Mouse (Mus musculus) forebrain, embryonic 10.5 days (tissue): ENCODE data around the gene Tspan31. TPM values are rescaled to one million over a fixed set of nuclear protein-coding genes. Genes with fewer than 3 reads are reported as not detected.

ENCODE experiments used
- DNase-seq: peaks from one replicate; pipeline ENCODE4 v3.0.0-alpha.2; 2017; ENCODE audit warnings: low spot score; ENCODE audit errors: extremely low spot score
- H3K27ac ChIP-seq: fragments of 300-500 bp; sonication (generic); 2 replicates; pipeline ENCODE4 v1.5.1; 2016; ENCODE audit warnings: mild to moderate bottlenecking
- H3K27me3 ChIP-seq: fragments of 300-500 bp; sonication (generic); 2 replicates; pipeline ENCODE4 v1.6.1; 2016; ENCODE audit warnings: mild to moderate bottlenecking; ENCODE audit not compliant: poor library complexity, severe bottlenecking
- H3K36me3 ChIP-seq: fragments of 300-500 bp; sonication (generic); replicated peaks from 2 replicates; pipeline ENCODE4 v1.6.1; 2016; ENCODE audit warnings: mild to moderate bottlenecking, moderate library complexity
- H3K4me1 ChIP-seq: fragments of 300-500 bp; sonication (generic); 2 replicates; pipeline ENCODE4 v1.6.1; 2016
- H3K4me3 ChIP-seq: fragments of 300-500 bp; sonication (generic); 2 replicates; pipeline ENCODE4 v1.5.1; 2016; ENCODE audit warnings: mild to moderate bottlenecking, moderate library complexity
- H3K9me3 ChIP-seq: fragments of 300-500 bp; sonication (generic); 2 replicates; pipeline ENCODE4 v1.6.1; 2016; ENCODE audit warnings: mild to moderate bottlenecking, moderate library complexity
- WGBS: fragments of 180-500 bp; shearing (Covaris S2); methylation state at CpG from one replicate; pipeline ENCODE4 v1.1.7; 2016; 5-methylcytosine and 5-hydroxymethylcytosine counted together
- polyA plus RNA-seq: library from polyadenylated mRNA; unstranded; fragments of >200 nt; fragmentation: Nextera tagmentation; extraction: Ambion mirVana; gene quantifications from 2 replicates; pipeline ENCODE4 v1.2.1, GENCODE M21; 2016

Tspan31 gene
- polyA plus RNA-seq, 1 experiment from 2014 or later, result 190 TPM

DNA sequence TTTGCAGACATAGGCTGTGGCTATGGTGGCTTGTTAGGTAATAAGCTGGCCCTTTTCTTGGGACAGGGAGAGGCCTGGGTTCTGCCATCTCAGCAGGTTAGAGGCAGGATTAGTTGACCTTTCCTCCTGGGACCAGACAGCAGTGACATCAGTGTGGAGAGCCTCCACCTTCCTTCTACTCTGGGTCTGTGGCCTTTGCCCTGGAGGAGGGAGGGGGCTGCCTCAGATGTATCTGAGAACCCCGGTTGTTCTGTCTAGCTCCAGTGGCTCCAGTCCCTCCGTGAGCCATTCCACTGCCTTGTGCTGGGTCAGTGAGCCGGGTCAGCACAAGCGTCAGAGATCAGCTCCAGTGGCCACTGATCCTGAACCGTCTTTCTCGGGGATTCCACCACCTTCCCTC lies 26.9 kb downstream of the Tspan31 start:
- Histone ChIP-seq H3K27me3 (peaks cover 37% of the 10 kb centered on the region), H3K27ac (no peak overlapping the region), H3K9me3 (no peaks in the 10 kb centered on the region), H3K36me3 (peaks cover 44% of the 10 kb centered on the region), H3K4me3 (peak overlapping the region; percentile 96), H3K4me1 (peaks cover 30% of the 10 kb centered on the region)
- DNase-seq, result no peak
- 81% methylated on average over 6 of the region's 6 CpGs for WGBS

GRCm38 (mm10) chr10:127042468-127043115 lies 27.5 kb downstream of the Tspan31 start:
- peaks cover 43% of the 10 kb centered on the region for H3K36me3 ChIP-seq
- WGBS, result 27% methylated on average over 5 of the region's 5 CpGs
- H3K27me3 ChIP-seq, result peaks cover 31% of the 10 kb centered on the region
- DNase-seq, result no peak
- H3K4me1 ChIP-seq, result peaks cover 30% of the 10 kb centered on the region
- H3K9me3 ChIP-seq, result no peaks in the 10 kb centered on the region
- H3K4me3 ChIP-seq, result peak overlapping the region; percentile 96
- peak overlapping the region; percentile 93 for H3K27ac ChIP-seq

DNA sequence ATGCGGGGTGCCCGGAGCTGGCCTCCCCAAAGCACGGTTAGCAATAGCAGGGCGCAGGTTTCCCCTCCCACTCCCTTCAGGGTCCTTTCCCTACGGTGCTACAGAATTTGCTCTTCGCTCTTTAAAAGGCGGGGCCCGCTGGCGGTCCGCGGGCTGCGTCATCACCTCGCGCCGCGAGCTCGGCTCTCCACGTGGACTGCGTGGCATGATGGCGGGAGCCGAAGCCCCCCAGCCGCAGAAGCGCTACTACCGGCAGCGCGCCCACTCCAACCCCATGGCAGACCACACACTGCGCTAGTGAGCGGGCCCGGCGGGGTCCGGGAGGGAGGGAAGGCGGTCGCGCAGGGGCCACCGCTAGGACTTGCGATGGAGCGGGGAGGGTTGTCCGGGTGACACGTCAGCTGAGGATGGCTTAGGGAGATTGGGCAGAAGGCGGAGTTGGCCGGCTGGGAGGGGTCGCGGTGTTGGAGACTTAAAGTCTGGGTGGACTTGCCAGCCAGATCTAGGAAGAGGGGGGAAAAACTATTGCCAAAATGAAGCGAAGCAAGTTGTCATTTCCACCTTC lies 28.2 kb downstream of the Tspan31 start:
- H3K9me3 ChIP-seq, result no peaks in the 10 kb centered on the region
- WGBS, result under 1% methylated on average over 44 of the region's 44 CpGs
- peaks cover 24% of the 10 kb centered on the region for H3K27me3 ChIP-seq
- H3K27ac ChIP-seq, result peak overlapping the region; percentile 93
- H3K4me3 ChIP-seq, result peak overlapping the region; percentile 96
- peaks cover 36% of the 10 kb centered on the region for H3K36me3 ChIP-seq
- H3K4me1 ChIP-seq, result peaks cover 30% of the 10 kb centered on the region
- DNase-seq, result peak; percentile 94

GRCm38 (mm10) chr10:127041274-127041766 lies 28.7 kb downstream of the Tspan31 start, which contains the start of the genes Mettl1 and Eef1akmt3:
Gene Mettl1, plus strand, starts transcription at chr10:127041414.
Gene Eef1akmt3, minus strand, starts transcription at chr10:127041513.
- under 1% methylated on average over 28 of the region's 28 CpGs for WGBS
- Histone ChIP-seq H3K4me3 (peak within 1 kb of the TSS; percentile 96), H3K9me3 (no peaks in the 10 kb centered on the region), H3K36me3 (peaks cover 32% of the 10 kb centered on the region), H3K27ac (peak within 1 kb of the TSS; percentile 93), H3K4me1 (peaks cover 30% of the 10 kb centered on the region), H3K27me3 (peaks cover 21% of the 10 kb centered on the region)
- DNase-seq, result no peak

GRCm38 (mm10) chr10:127040569-127041214 lies 29.4 kb downstream of the Tspan31 start:
- Histone ChIP-seq H3K27me3 (peaks cover 21% of the 10 kb centered on the region), H3K4me1 (peaks cover 30% of the 10 kb centered on the region), H3K9me3 (no peaks in the 10 kb centered on the region), H3K27ac (peak overlapping the region; percentile 93), H3K36me3 (peaks cover 27% of the 10 kb centered on the region), H3K4me3 (peak overlapping the region; percentile 96)
- WGBS, result 2% methylated on average over 20 of the region's 20 CpGs
- peak; percentile 41 for DNase-seq

DNA sequence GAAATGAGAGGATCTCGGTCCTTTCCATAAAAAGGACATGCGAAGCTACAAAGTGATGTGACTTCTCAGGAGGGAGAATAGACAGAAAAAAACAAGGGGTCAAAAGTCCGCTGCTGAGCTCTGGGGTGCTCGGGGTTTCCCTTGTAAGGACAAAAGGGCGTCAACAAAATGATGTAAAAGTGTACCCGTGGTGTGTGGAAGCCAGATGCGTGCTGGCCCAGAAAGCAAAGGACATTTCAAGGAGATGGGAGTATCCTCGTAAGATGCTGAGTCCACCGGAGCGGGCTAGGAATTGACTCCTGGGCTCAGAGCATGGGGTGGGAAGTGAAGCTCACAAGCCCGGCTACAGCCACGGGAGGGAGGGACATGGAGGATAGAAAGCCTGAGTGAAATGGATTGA lies 32.4 kb downstream of the Tspan31 start:
- DNase-seq, result no peak
- peaks cover 20% of the 10 kb centered on the region for H3K4me1 ChIP-seq
- H3K27ac ChIP-seq, result no peak overlapping the region
- H3K4me3 ChIP-seq, result no peak overlapping the region
- H3K9me3 ChIP-seq, result no peaks in the 10 kb centered on the region
- 81% methylated on average over 12 of the region's 12 CpGs for whole genome bisulfite sequencing
- peaks cover 21% of the 10 kb centered on the region for H3K27me3 ChIP-seq
- H3K36me3 ChIP-seq, result no peaks in the 10 kb centered on the region

DNA sequence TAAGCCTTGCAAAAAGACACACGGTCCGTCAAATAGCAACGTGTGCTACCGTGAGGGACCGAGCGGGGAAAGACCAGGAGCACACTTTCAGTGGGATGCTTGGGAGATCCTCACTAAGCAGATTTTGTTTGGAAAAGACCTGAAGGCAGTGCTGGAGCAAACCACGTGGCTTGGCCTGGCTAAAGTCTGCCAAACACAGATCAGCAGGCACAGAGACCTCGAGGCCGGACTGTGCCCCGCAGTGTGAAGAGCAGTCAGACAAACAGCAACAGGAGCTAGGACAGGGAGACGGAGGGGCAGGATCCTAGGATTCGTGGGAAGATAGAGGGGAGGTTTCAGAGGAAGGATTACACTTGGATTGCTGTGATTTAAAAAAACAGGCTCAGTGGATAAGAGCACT lies 33.8 kb downstream of the Tspan31 start:
- no peak for DNase-seq
- WGBS, result 84% methylated on average over 12 of the region's 12 CpGs
- Histone ChIP-seq H3K27ac (no peak overlapping the region), H3K4me1 (peaks cover 11% of the 10 kb centered on the region), H3K27me3 (peaks cover 20% of the 10 kb centered on the region), H3K9me3 (no peaks in the 10 kb centered on the region), H3K4me3 (no peak overlapping the region), H3K36me3 (no peaks in the 10 kb centered on the region)

- DNase-seq, result no peak
- no peaks in the 10 kb centered on the region for H3K9me3 ChIP-seq
- peaks cover 12% of the 10 kb centered on the region for H3K4me1 ChIP-seq
- no peak overlapping the region for H3K4me3 ChIP-seq
- H3K27ac ChIP-seq, result no peak overlapping the region
- peaks cover 12% of the 10 kb centered on the region for H3K36me3 ChIP-seq
- WGBS, result 82% methylated on average over 8 of the region's 8 CpGs
- no peaks in the 10 kb centered on the region for H3K27me3 ChIP-seq
Observed at GRCm38 (mm10) chr10:127033301-127033741, 36.7 kb downstream of the Tspan31 start.

DNA sequence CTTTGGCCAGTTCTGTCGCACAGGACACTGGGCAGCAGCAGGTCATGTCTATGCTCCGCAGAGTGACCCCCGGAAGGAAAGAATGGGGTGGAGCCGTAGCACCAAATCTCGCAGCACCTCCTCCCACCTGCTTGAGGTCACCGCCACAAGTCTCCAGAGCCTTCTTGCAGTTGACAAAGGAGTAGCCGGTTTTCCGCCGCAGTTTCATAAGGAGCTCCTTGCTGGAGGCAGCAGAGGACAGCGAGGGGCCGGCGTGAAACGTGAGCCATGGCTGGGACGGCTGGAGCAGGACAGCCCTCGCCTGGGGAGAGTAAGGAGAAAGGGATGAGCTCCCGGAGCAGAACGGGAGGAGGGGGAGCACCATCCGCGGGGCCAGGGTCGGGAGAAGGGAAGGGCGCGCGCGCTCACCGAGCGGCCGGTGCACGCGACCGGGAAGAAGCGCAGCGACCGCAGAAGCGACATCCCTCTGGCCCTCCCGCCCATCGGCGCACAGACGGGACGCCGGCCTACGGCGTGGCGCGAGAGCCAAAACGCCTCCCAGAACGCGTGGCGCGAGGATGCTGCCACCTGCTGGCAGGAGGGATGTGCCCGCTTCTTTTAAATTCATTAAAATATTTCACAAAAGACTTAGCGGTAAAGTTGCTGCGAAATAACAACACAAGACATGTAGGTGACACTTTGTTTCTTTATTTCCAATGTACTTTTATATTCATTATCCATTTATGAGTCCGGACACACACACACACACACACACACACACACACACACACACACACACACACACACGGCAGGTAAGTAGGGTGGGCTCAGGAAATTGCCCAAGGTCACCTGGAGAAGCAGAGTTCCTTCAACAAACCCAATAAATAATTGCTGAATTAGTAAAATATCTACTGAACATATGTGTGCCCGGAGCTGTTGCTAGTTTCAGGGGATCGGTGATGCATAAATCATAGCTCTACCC lies 39.4 kb downstream of the Tspan31 start, which contains the start of gene Tsfm:
TSS of gene Tsfm (minus strand) at position 505 of the 961 bp plus-strand sequence.
- DNase-seq, result peak; percentile 88
- WGBS, result 5% methylated on average over 56 of the region's 56 CpGs
- H3K9me3 ChIP-seq, result no peaks in the 10 kb centered on the region

GRCm38 (mm10) chr10:127018422-127018821 lies 51.6 kb downstream of the Tspan31 start:
- H3K4me3 ChIP-seq, result no peak overlapping the region
- no peak for DNase-seq
- peaks cover 12% of the 10 kb centered on the region for H3K4me1 ChIP-seq
- H3K27me3 ChIP-seq, result no peaks in the 10 kb centered on the region
- H3K36me3 ChIP-seq, result peaks cover 27% of the 10 kb centered on the region
- no peak overlapping the region for H3K27ac ChIP-seq
- H3K9me3 ChIP-seq, result no peaks in the 10 kb centered on the region
- WGBS, result 89% methylated on average over 16 of the region's 16 CpGs

More for the DNA sequence above, 39.4 kb downstream of the Tspan31 start, which contains the start of gene Tsfm:
- Histone ChIP-seq H3K4me1 (peaks cover 12% of the 10 kb centered on the region), H3K27ac (peak within 1 kb of the TSS; percentile 96), H3K36me3 (peaks cover 39% of the 10 kb centered on the region), H3K4me3 (peak within 1 kb of the TSS; percentile 78), H3K27me3 (no peaks in the 10 kb centered on the region)
